Mouse (Mus musculus): ENCODE results near the gene Scaf4. TPM values are rescaled to one million over a fixed set of nuclear protein-coding genes. Genes with fewer than 3 reads are reported as not detected.

The Scaf4 gene
- polyA plus RNA-seq, 1 experiment = 16.2 TPM

GRCm38 (mm10) chr16:90204868-90205267, 79.4 kb downstream of the Scaf4 start:
- TF ChIP-seq CTCF (IDR thresholded peaks at IDR 0.05; ENCODE audit: control insufficient read depth, insufficient read depth, insufficient read length) = no peak
- no peak for TF ChIP-seq MYOG (IDR thresholded peaks at IDR 0.05; ENCODE audit: control insufficient read depth, extremely low read depth, insufficient read length)
- no peak for TF ChIP-seq CEBPB (IDR thresholded peaks at IDR 0.05; ENCODE audit: low read depth)
- TF ChIP-seq MYOD1 (IDR thresholded peaks at IDR 0.05; ENCODE audit: control insufficient read depth, insufficient read length, low read depth) = no peak
- TF ChIP-seq USF1 (IDR thresholded peaks at IDR 0.05; ENCODE audit: low read depth) = no peak
- TF ChIP-seq MAX (IDR thresholded peaks at IDR 0.05) = no peak
- no peak for TF ChIP-seq FOSL1 (IDR thresholded peaks at IDR 0.05; ENCODE audit: insufficient read depth, low read length, poor library complexity, severe bottlenecking)
- Histone ChIP-seq H3K4me3 (ENCODE audit: insufficient read depth, poor library complexity, severe bottlenecking) (no peak overlapping the region), H3K27me3 (ENCODE audit: control insufficient read depth, insufficient read depth, insufficient read length) (no peaks in the 10 kb centered on the region), H3K79me2 (ENCODE audit: control insufficient read depth, insufficient read depth) (no peaks in the 10 kb centered on the region), H3K79me3 (ENCODE audit: low read depth) (no peaks in the 10 kb centered on the region), H3ac (ENCODE audit: control insufficient read depth, insufficient read length, low read depth) (no peak overlapping the region), H3K36me3 (ENCODE audit: control insufficient read depth, insufficient read depth) (no peaks in the 10 kb centered on the region)

- Histone ChIP-seq H3K4me3 (ENCODE audit: insufficient read depth, poor library complexity, severe bottlenecking) (no peak overlapping the region), H3K79me3 (ENCODE audit: low read depth) (no peaks in the 10 kb centered on the region), H3K79me2 (ENCODE audit: control insufficient read depth, insufficient read depth) (no peaks in the 10 kb centered on the region), H3ac (ENCODE audit: control insufficient read depth, insufficient read length, low read depth) (no peak overlapping the region), H3K36me3 (ENCODE audit: control insufficient read depth, insufficient read depth) (no peaks in the 10 kb centered on the region), H3K27me3 (ENCODE audit: control insufficient read depth, insufficient read depth, insufficient read length) (no peaks in the 10 kb centered on the region)
- TF ChIP-seq CTCF (IDR thresholded peaks at IDR 0.05; ENCODE audit: control insufficient read depth, insufficient read depth, insufficient read length) (no peak), USF1 (IDR thresholded peaks at IDR 0.05; ENCODE audit: low read depth) (no peak), MYOG (IDR thresholded peaks at IDR 0.05; ENCODE audit: control insufficient read depth, extremely low read depth, insufficient read length) (no peak), MAX (IDR thresholded peaks at IDR 0.05) (no peak)
Observed at GRCm38 (mm10) chr16:90203226-90203962, 80.9 kb downstream of the Scaf4 start.

- no peak for TF ChIP-seq CTCF (IDR thresholded peaks at IDR 0.05; ENCODE audit: control insufficient read depth, insufficient read depth, insufficient read length)
- no peak for TF ChIP-seq MAX (IDR thresholded peaks at IDR 0.05)
- TF ChIP-seq MYOG (IDR thresholded peaks at IDR 0.05; ENCODE audit: control insufficient read depth, extremely low read depth, insufficient read length) = no peak
- TF ChIP-seq CEBPB (IDR thresholded peaks at IDR 0.05; ENCODE audit: low read depth) = no peak
- no peak for TF ChIP-seq MYOD1 (IDR thresholded peaks at IDR 0.05; ENCODE audit: control insufficient read depth, insufficient read length, low read depth)
- no peak for TF ChIP-seq FOSL1 (IDR thresholded peaks at IDR 0.05; ENCODE audit: insufficient read depth, low read length, poor library complexity, severe bottlenecking)
- no peak for TF ChIP-seq USF1 (IDR thresholded peaks at IDR 0.05; ENCODE audit: low read depth)
- H3K27me3 ChIP-seq (ENCODE audit: control insufficient read depth, insufficient read depth, insufficient read length) = no peaks in the 10 kb centered on the region
- no peaks in the 10 kb centered on the region for H3K79me2 ChIP-seq (ENCODE audit: control insufficient read depth, insufficient read depth)
- H3K79me3 ChIP-seq (ENCODE audit: low read depth) = no peaks in the 10 kb centered on the region
- H3K36me3 ChIP-seq (ENCODE audit: control insufficient read depth, insufficient read depth) = no peaks in the 10 kb centered on the region
- no peak overlapping the region for H3K4me3 ChIP-seq (ENCODE audit: insufficient read depth, poor library complexity, severe bottlenecking)
- no peak overlapping the region for H3ac ChIP-seq (ENCODE audit: control insufficient read depth, insufficient read length, low read depth)
Observed at GRCm38 (mm10) chr16:90202140-90202539, 82.2 kb downstream of the Scaf4 start.

- H3K79me3 ChIP-seq (ENCODE audit: low read depth) = no peaks in the 10 kb centered on the region
- H3K36me3 ChIP-seq (ENCODE audit: control insufficient read depth, insufficient read depth) = no peaks in the 10 kb centered on the region
- TF ChIP-seq USF1 (IDR thresholded peaks at IDR 0.05; ENCODE audit: low read depth) = no peak
- TF ChIP-seq FOSL1 (IDR thresholded peaks at IDR 0.05; ENCODE audit: insufficient read depth, low read length, poor library complexity, severe bottlenecking) = no peak
- no peak for TF ChIP-seq CEBPB (IDR thresholded peaks at IDR 0.05; ENCODE audit: low read depth)
- no peak for TF ChIP-seq MYOD1 (IDR thresholded peaks at IDR 0.05; ENCODE audit: control insufficient read depth, insufficient read length, low read depth)
- TF ChIP-seq CTCF (IDR thresholded peaks at IDR 0.05; ENCODE audit: control insufficient read depth, insufficient read depth, insufficient read length) = no peak
- no peak for TF ChIP-seq MAX (IDR thresholded peaks at IDR 0.05)
- no peak for TF ChIP-seq MYOG (IDR thresholded peaks at IDR 0.05; ENCODE audit: control insufficient read depth, extremely low read depth, insufficient read length)
- H3K79me2 ChIP-seq (ENCODE audit: control insufficient read depth, insufficient read depth) = no peaks in the 10 kb centered on the region
- H3K4me3 ChIP-seq (ENCODE audit: insufficient read depth, poor library complexity, severe bottlenecking) = no peak overlapping the region
- no peaks in the 10 kb centered on the region for H3K27me3 ChIP-seq (ENCODE audit: control insufficient read depth, insufficient read depth, insufficient read length)
- H3ac ChIP-seq (ENCODE audit: control insufficient read depth, insufficient read length, low read depth) = no peak overlapping the region
Observed at GRCm38 (mm10) chr16:90199174-90199573, 85.1 kb downstream of the Scaf4 start.

- no peaks in the 10 kb centered on the region for H3K79me2 ChIP-seq (ENCODE audit: control insufficient read depth, insufficient read depth)
- no peaks in the 10 kb centered on the region for H3K27me3 ChIP-seq (ENCODE audit: control insufficient read depth, insufficient read depth, insufficient read length)
- no peak overlapping the region for H3K4me3 ChIP-seq (ENCODE audit: insufficient read depth, poor library complexity, severe bottlenecking)
- no peaks in the 10 kb centered on the region for H3K36me3 ChIP-seq (ENCODE audit: control insufficient read depth, insufficient read depth)
- H3ac ChIP-seq (ENCODE audit: control insufficient read depth, insufficient read length, low read depth) = no peak overlapping the region
- H3K79me3 ChIP-seq (ENCODE audit: low read depth) = no peaks in the 10 kb centered on the region
- TF ChIP-seq MYOD1 (IDR thresholded peaks at IDR 0.05; ENCODE audit: control insufficient read depth, insufficient read length, low read depth) (no peak), FOSL1 (IDR thresholded peaks at IDR 0.05; ENCODE audit: insufficient read depth, low read length, poor library complexity, severe bottlenecking) (no peak), MYOG (IDR thresholded peaks at IDR 0.05; ENCODE audit: control insufficient read depth, extremely low read depth, insufficient read length) (no peak), CTCF (IDR thresholded peaks at IDR 0.05; ENCODE audit: control insufficient read depth, insufficient read depth, insufficient read length) (no peak), MAX (IDR thresholded peaks at IDR 0.05) (no peak), USF1 (IDR thresholded peaks at IDR 0.05; ENCODE audit: low read depth) (no peak), CEBPB (IDR thresholded peaks at IDR 0.05; ENCODE audit: low read depth) (no peak)
Observed at GRCm38 (mm10) chr16:90198626-90199025, 85.7 kb downstream of the Scaf4 start.
